Mouse (Mus musculus): ENCODE results near the gene Dnajb12. TPM values are rescaled to one million over a fixed set of nuclear protein-coding genes. Genes with fewer than 3 reads are reported as not detected.

Gene Dnajb12
- total and polyA plus RNA-seq, 2 experiments from 2014 or later, result 23.5 to 41.1 TPM

DNA sequence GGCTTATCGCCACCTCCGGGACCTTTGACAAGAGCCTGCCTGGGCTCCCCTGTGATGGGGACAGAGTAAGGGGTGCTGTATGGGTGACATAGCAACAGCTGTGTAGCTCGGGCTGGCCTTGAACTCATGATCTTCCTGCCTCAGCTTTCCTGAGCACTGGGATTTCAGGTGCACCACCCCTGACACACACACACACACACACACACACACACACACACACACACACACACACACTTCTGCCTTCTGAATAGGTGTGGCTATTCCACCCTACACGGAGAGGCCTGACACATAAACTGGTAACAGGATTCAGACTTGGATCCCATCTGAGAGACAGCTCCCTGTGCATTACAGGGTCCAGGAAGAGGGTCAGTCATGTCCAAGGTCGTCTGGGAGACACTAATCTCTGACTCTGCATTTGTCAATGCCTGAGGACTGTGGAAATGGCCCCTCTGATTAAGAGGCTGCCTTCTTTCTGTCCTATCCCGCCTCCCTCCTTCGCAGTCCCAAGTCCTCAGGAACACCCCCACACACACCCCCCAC lies 29.5 kb downstream of the Dnajb12 start:
- Histone ChIP-seq H3K4me2 (ENCODE audit: low read depth) (no peak overlapping the region; the same call in 1 of the 2 replicates), H3K27ac (ENCODE audit: low read depth, low read length) (no peak overlapping the region), H3K4me1 (ENCODE audit: insufficient read depth) (peaks cover 3% of the 10 kb centered on the region; the same call in 1 of the 2 replicates), H3K9me3 (ENCODE audit: low read length) (no peaks in the 10 kb centered on the region), H3K27me3 (ENCODE audit: insufficient read depth, low read length) (no peaks in the 10 kb centered on the region), H3K9ac (no peak overlapping the region), H3K36me3 (ENCODE audit: insufficient read depth) (no peaks in the 10 kb centered on the region), H3K4me3 (ENCODE audit: low read depth, low read length) (no peak overlapping the region)
- ATAC-seq, result no peak
- WGBS, result 58% methylated on average over 7 of the region's 7 CpGs
- TF ChIP-seq CTCF (IDR thresholded peaks at IDR 0.05; ENCODE audit: low read depth), result no peak
- no peak for DNase-seq

DNA sequence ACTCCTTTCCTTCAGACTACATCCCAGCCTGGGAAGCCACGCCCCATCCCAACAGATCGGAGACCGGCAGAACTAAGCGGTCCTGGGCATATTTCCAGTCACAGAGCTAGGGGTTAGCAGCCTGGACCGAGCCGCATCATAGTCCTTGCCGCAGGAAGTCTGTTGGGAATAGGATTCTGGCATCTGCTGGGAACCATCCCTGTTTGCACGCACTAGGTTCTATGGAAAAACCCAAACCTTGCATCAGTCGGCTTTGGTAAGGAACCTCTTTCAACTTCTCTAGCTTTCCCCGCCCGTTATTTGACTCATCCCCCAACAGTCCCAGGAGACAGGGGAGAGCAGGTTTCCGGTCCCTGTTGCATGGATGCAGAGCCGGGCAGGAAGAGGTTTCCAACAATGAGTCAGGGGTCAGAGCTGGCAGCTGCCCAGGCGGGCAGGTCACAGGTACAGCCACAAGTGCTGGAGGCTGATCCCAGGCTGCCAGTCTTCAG lies 30.0 kb downstream of the Dnajb12 start:
- Histone ChIP-seq H3K4me3 (ENCODE audit: low read depth, low read length) (no peak overlapping the region), H3K27me3 (ENCODE audit: insufficient read depth, low read length) (no peaks in the 10 kb centered on the region), H3K4me1 (ENCODE audit: insufficient read depth) (peaks cover 3% of the 10 kb centered on the region; the same call in 1 of the 2 replicates), H3K9ac (no peak overlapping the region), H3K36me3 (ENCODE audit: insufficient read depth) (no peaks in the 10 kb centered on the region), H3K4me2 (ENCODE audit: low read depth) (peak overlapping the region; percentile 30), H3K9me3 (ENCODE audit: low read length) (no peaks in the 10 kb centered on the region), H3K27ac (ENCODE audit: low read depth, low read length) (peak overlapping the region; percentile 40; the same call in 1 of the 2 replicates)
- 10% methylated on average over 14 of the region's 14 CpGs for WGBS
- no peak for TF ChIP-seq CTCF (IDR thresholded peaks at IDR 0.05; ENCODE audit: low read depth)
- peak; percentile 17; the same call in 1 of the 2 replicates for ATAC-seq
- DNase-seq, result no peak

DNA sequence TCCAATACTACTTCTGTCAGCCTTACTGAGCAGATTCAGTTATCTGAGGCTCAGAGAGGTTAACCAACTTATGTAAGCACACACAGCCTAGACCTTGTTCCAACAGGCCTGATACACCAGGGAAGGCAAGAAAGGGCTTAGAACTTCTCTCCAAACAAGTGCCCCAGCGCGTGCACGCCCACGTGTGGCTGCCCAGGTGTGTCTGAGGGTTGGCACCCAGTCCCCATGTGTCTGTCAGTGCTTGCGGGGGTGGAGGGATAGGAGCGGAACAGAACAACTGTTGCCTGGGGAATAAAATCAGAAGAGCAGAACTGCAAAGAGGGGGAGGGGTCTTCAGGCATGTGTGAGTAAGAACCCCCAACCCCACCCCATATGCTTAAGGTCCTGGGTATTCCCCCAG lies 31.7 kb downstream of the Dnajb12 start:
- 43% methylated on average over 6 of the region's 6 CpGs for WGBS
- H3K4me3 ChIP-seq (ENCODE audit: low read depth, low read length), result no peak overlapping the region
- TF ChIP-seq CTCF (IDR thresholded peaks at IDR 0.05; ENCODE audit: low read depth), result no peak
- ATAC-seq, result no peak
- H3K36me3 ChIP-seq (ENCODE audit: insufficient read depth), result no peaks in the 10 kb centered on the region
- no peaks in the 10 kb centered on the region for H3K27me3 ChIP-seq (ENCODE audit: insufficient read depth, low read length)
- H3K4me1 ChIP-seq (ENCODE audit: insufficient read depth), result peaks cover 5% of the 10 kb centered on the region; the same call in 1 of the 2 replicates
- H3K4me2 ChIP-seq (ENCODE audit: low read depth), result peak overlapping the region; percentile 21; the same call in 1 of the 2 replicates
- H3K9ac ChIP-seq, result no peak overlapping the region
- H3K9me3 ChIP-seq (ENCODE audit: low read length), result no peaks in the 10 kb centered on the region
- no peak for DNase-seq
- no peak overlapping the region for H3K27ac ChIP-seq (ENCODE audit: low read depth, low read length)

DNA sequence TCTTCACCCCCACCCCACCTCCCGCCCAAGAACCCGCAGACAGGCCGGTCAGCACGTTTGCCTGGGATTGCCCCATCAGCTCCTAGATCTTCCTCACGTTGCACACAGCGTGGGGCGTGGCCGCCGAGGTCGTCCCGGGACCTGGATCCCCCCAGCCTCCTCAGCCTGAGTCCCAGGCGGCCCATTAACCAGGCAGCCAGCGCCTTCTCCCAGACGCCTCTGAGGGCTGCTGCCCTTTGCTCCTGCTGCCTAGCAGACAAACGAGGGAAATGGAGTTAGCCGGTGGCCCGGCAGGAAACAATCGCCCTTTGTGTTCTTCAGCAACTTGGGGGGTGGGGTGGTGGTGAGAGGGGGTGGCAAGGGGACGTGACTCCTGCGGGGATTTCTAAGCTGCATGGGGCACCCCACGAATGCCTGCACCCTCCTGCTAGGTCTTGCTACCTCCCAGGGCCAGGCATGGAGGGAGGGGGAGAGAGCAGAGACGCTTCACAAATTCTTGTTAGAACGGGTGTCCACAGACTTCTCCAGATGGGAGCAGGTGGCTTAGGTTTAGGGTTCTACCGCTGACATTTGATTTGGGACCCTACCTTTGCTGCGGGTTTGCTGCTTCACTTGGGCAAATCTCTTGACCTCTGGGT lies 32.3 kb downstream of the Dnajb12 start:
- WGBS, result 10% methylated on average over 25 of the region's 25 CpGs
- Histone ChIP-seq H3K9ac (peak overlapping the region; percentile 22; the same call in 1 of the 2 replicates), H3K27me3 (ENCODE audit: insufficient read depth, low read length) (no peaks in the 10 kb centered on the region), H3K9me3 (ENCODE audit: low read length) (no peaks in the 10 kb centered on the region), H3K27ac (ENCODE audit: low read depth, low read length) (no peak overlapping the region), H3K4me3 (ENCODE audit: low read depth, low read length) (no peak overlapping the region), H3K4me1 (ENCODE audit: insufficient read depth) (peaks cover 11% of the 10 kb centered on the region; the same call in 1 of the 2 replicates), H3K36me3 (ENCODE audit: insufficient read depth) (no peaks in the 10 kb centered on the region), H3K4me2 (ENCODE audit: low read depth) (peak overlapping the region; percentile 21; the same call in 1 of the 2 replicates)
- DNase-seq, result no peak
- no peak for TF ChIP-seq CTCF (IDR thresholded peaks at IDR 0.05; ENCODE audit: low read depth)
- no peak for ATAC-seq

DNA sequence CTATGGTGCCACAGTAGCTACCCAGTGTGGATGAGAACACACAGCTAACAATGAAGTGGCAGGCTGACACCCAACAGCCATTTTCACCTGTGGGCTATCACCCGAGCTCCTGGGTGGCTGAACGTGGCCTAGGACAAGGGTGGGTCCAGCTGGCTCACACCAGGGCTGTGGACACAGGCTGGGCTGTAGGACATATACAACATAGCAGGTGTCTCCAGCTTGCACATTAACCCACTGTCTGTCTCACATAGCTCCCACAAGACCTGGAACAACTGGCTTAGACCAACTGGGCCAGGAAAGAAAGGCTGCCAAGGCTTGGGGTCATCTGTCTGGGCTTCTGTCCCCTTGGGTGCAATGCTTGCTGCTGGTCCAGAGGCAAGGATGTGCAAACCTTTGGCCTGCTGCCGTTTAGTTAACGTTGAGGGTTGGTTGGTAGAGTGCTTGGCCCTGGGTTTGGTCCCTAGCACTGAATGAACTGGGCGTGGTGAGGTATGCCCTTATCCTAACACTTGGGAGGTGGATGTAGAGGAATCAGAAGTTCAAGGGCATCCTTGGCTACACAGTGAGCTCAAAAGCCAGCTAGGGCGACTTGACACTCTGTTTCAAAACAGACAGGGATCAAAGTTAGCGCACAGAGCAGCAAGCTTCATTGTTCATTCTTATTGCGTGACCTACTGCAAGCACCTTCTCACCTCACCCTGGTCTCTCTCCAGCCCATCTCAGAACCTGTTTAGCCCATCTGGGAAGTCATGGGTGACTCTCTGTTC lies 36.0 kb downstream of the Dnajb12 start:
- peaks cover 10% of the 10 kb centered on the region; the same call in 1 of the 2 replicates for H3K4me1 ChIP-seq (ENCODE audit: insufficient read depth)
- 92% methylated on average over 8 of the region's 8 CpGs for WGBS
- H3K9me3 ChIP-seq (ENCODE audit: low read length), result no peaks in the 10 kb centered on the region
- no peak overlapping the region for H3K9ac ChIP-seq
- no peak overlapping the region for H3K4me3 ChIP-seq (ENCODE audit: low read depth, low read length)
- no peak for DNase-seq
- no peaks in the 10 kb centered on the region for H3K27me3 ChIP-seq (ENCODE audit: insufficient read depth, low read length)
- TF ChIP-seq CTCF (IDR thresholded peaks at IDR 0.05; ENCODE audit: low read depth), result no peak
- H3K27ac ChIP-seq (ENCODE audit: low read depth, low read length), result no peak overlapping the region
- no peaks in the 10 kb centered on the region for H3K36me3 ChIP-seq (ENCODE audit: insufficient read depth)
- ATAC-seq, result no peak
- H3K4me2 ChIP-seq (ENCODE audit: low read depth), result no peak overlapping the region

DNA sequence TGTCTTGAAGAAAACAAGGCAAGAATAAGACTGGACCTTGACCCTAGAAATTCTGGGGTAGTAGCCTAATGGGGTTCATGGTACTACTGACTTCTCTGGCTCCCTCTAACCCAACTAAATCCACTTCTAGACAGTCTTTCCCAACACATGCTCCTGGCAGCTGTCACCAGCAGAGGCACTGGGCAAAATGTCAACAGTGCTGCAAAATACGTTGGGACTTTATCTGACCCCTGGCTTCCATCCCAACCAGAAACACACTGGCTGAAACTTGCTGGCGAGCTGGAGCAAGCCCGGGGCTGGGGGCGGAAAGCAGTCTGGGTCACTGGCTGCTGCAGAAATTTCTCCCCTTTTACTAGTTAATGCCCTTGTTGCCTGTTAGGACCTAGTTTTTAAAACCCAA lies 36.8 kb downstream of the Dnajb12 start:
- H3K4me3 ChIP-seq (ENCODE audit: low read depth, low read length), result no peak overlapping the region
- peak overlapping the region; percentile 30; the same call in 1 of the 2 replicates for H3K27ac ChIP-seq (ENCODE audit: low read depth, low read length)

More for the DNA sequence above, 36.8 kb downstream of the Dnajb12 start:
- WGBS, result 9% methylated on average over 4 of the region's 4 CpGs
- TF ChIP-seq CTCF (IDR thresholded peaks at IDR 0.05; ENCODE audit: low read depth), result no peak
- Histone ChIP-seq H3K27me3 (ENCODE audit: insufficient read depth, low read length) (no peaks in the 10 kb centered on the region), H3K4me2 (ENCODE audit: low read depth) (peak overlapping the region; percentile 46), H3K9me3 (ENCODE audit: low read length) (no peaks in the 10 kb centered on the region), H3K9ac (peak overlapping the region; percentile 33; the same call in 1 of the 2 replicates), H3K36me3 (ENCODE audit: insufficient read depth) (no peaks in the 10 kb centered on the region), H3K4me1 (ENCODE audit: insufficient read depth) (peaks cover 16% of the 10 kb centered on the region)
- DNase-seq (no peak), ATAC-seq (no peak)
